Mouse (Mus musculus): Measurements from ENCODE around the gene Afmid. TPM values are rescaled to one million over a fixed set of nuclear protein-coding genes. Genes with fewer than 3 reads are reported as not detected.

Afmid gene
- total and polyA plus RNA-seq, 3 experiments = 3.3 to 3.8 TPM; not detected in 1

DNA sequence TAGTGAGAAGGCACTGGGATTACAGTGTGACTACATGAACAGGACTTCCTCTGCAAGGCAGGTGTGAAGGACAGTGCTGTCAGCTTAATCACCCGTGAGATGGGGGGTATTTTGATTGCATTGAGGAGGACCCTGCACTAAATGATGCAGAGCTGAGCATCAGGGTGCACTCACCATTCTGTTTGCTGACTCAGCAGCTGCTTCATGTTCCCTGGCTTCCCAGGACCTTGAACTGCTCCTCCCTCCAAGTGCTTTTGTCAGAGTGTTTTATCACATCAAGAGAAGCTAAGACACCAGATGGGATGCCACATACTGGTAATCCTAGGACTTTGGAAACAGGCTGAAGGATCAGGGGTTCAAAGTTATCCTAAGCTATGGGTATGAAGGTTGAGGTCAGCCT, 30.3 kb downstream of the Afmid start:
- H3K4me3 ChIP-seq (ENCODE audit: control insufficient read depth in 1 of 2, insufficient read depth in 1 of 2, low read depth in 2 of 2, low read length in 2 of 2) = no peak overlapping the region
- no peaks in the 10 kb centered on the region for H3K27me3 ChIP-seq (ENCODE audit: control insufficient read depth in 1 of 2, insufficient read depth in 2 of 2, low read length in 2 of 2)
- no peaks in the 10 kb centered on the region for H3K9me3 ChIP-seq (replicated peaks; ENCODE audit: insufficient read depth, low read length)
- H3K9ac ChIP-seq (ENCODE audit: control insufficient read depth, low read depth, low read length, poor library complexity, severe bottlenecking) = no peak overlapping the region
- H3K79me2 ChIP-seq (ENCODE audit: control insufficient read depth, insufficient read depth, low read length, poor library complexity) = peaks cover 7% of the 10 kb centered on the region
- TF ChIP-seq RAD21 (IDR thresholded peaks at IDR 0.05; ENCODE audit: low read depth, low read length) = no peak
- TF ChIP-seq SIN3A (IDR thresholded peaks at IDR 0.05; ENCODE audit: low read length) = no peak
- TF ChIP-seq RCOR1 (IDR thresholded peaks at IDR 0.05; ENCODE audit: low read depth, low read length) = no peak
- TF ChIP-seq MEF2A (IDR thresholded peaks at IDR 0.05; ENCODE audit: extremely low read depth, insufficient replicate concordance, low read depth, low read length, poor library complexity, severe bottlenecking) = no peak
- no peak for TF ChIP-seq HCFC1 (IDR thresholded peaks at IDR 0.05; ENCODE audit: low read depth, low read length)
- TF ChIP-seq EP300 (IDR thresholded peaks at IDR 0.05; ENCODE audit: low read depth in 1 of 2, low read length in 2 of 2) = no peak
- TF ChIP-seq TAL1 (IDR thresholded peaks at IDR 0.05; ENCODE audit: low read length) = no peak
- TF ChIP-seq MAFK (IDR thresholded peaks at IDR 0.05; ENCODE audit: borderline replicate concordance, low read depth, low read length) = peak; percentile 89
- no peak for TF ChIP-seq POLR2AphosphoS5 (IDR thresholded peaks at IDR 0.05; ENCODE audit: borderline replicate concordance, low read depth, low read length)
- DNase-seq (ENCODE audit: low read depth, low spot score) = no peak
- peaks cover 2 to 3% of the 10 kb centered on the region in 2 experiments; a peak in 1 of 4 replicates for H3K4me1 ChIP-seq (ENCODE audit: control insufficient read depth in 1 of 2, insufficient read depth in 2 of 2, low read length in 2 of 2)
- no peak overlapping the region for H3K27ac ChIP-seq (ENCODE audit: control insufficient read depth, low read depth, low read length)
- peaks cover 8 to 28% of the 10 kb centered on the region in 2 experiments for H3K36me3 ChIP-seq (ENCODE audit: control insufficient read depth in 1 of 2, insufficient read depth in 2 of 2, low read length in 2 of 2)

DNA sequence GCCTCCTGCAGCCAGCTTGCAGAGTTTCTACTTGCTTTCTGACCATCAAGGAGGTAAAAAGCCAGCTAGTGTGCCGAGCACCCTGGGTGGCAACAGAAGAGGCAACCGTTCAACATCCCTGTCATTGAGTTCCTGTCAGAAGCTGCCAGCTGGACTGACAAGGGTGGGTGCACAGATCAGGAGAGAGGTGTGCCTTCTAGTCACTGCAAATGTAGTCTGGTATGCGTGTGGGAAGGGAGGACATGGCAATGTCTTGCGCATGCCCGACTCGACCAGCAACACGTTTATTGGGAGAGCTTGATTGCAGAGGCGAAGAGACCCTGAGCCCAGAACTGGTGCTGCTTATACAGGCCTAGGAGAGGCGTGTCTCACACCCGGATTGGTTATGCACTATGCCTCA, 31.7 kb downstream of the Afmid start:
- H3K9me3 ChIP-seq (replicated peaks; ENCODE audit: insufficient read depth, low read length) = no peaks in the 10 kb centered on the region
- H3K79me2 ChIP-seq (ENCODE audit: control insufficient read depth, insufficient read depth, low read length, poor library complexity) = no peaks in the 10 kb centered on the region; the same call in 1 of the 2 replicates
- no peak overlapping the region for H3K9ac ChIP-seq (ENCODE audit: control insufficient read depth, low read depth, low read length, poor library complexity, severe bottlenecking)
- no peak for TF ChIP-seq EP300 (IDR thresholded peaks at IDR 0.05; ENCODE audit: low read depth in 1 of 2, low read length in 2 of 2)
- TF ChIP-seq MYB (IDR thresholded peaks at IDR 0.05; ENCODE audit: low read depth, low read length) = no peak
- TF ChIP-seq MEF2A (IDR thresholded peaks at IDR 0.05; ENCODE audit: extremely low read depth, insufficient replicate concordance, low read depth, low read length, poor library complexity, severe bottlenecking) = no peak
- TF ChIP-seq TBP (IDR thresholded peaks at IDR 0.05; ENCODE audit: low read depth, low read length) = peak; percentile 78
- no peak for TF ChIP-seq UBTF (IDR thresholded peaks at IDR 0.05; ENCODE audit: borderline replicate concordance, insufficient read depth, low read depth, low read length)
- peak in 1 of 2 experiments; percentile 48; a peak in 2 of 4 replicates for TF ChIP-seq POLR2A (IDR thresholded peaks at IDR 0.05; ENCODE audit: control insufficient read depth in 1 of 2, insufficient read depth in 1 of 2, low read depth in 1 of 2, low read length in 2 of 2, poor library complexity in 1 of 2)
- no peak for TF ChIP-seq ZNF384 (IDR thresholded peaks at IDR 0.05; ENCODE audit: low read depth, low read length)
- TF ChIP-seq POLR2AphosphoS2 (IDR thresholded peaks at IDR 0.05; ENCODE audit: low read length) = peak; percentile 4; the same call in 1 of the 2 replicates
- no peak for TF ChIP-seq ELF1 (IDR thresholded peaks at IDR 0.05; ENCODE audit: low read depth, low read length)
- no peak overlapping the region for H3K4me3 ChIP-seq (ENCODE audit: control insufficient read depth in 1 of 2, insufficient read depth in 1 of 2, low read depth in 2 of 2, low read length in 2 of 2)
- 0 out of 2 replicates have a peak overlapping the region, but pooled peaks have one; percentile 2 for H3K27ac ChIP-seq (ENCODE audit: control insufficient read depth, low read depth, low read length)
- H3K4me1 ChIP-seq (ENCODE audit: control insufficient read depth in 1 of 2, insufficient read depth in 2 of 2, low read length in 2 of 2) = 0 out of 4 replicates have a peak, but pooled peaks cover 0 to 2% of the 10 kb centered on the region in 2 experiments
- H3K27me3 ChIP-seq (ENCODE audit: control insufficient read depth in 1 of 2, insufficient read depth in 2 of 2, low read length in 2 of 2) = no peaks in the 10 kb centered on the region
- DNase-seq (ENCODE audit: low read depth, low spot score) = peak; percentile 69
- peaks cover 2 to 21% of the 10 kb centered on the region in 2 experiments; a peak in 3 of 4 replicates for H3K36me3 ChIP-seq (ENCODE audit: control insufficient read depth in 1 of 2, insufficient read depth in 2 of 2, low read length in 2 of 2)
